Mouse (Mus musculus) lung, postnatal 4 days (tissue): ENCODE measurements around the gene Sgms1.

ENCODE experiments used
- DNase-seq, 2 experiments: peaks; one replicate each; pipeline ENCODE4 v3.0.0; 2021

Sgms1 gene

DNA sequence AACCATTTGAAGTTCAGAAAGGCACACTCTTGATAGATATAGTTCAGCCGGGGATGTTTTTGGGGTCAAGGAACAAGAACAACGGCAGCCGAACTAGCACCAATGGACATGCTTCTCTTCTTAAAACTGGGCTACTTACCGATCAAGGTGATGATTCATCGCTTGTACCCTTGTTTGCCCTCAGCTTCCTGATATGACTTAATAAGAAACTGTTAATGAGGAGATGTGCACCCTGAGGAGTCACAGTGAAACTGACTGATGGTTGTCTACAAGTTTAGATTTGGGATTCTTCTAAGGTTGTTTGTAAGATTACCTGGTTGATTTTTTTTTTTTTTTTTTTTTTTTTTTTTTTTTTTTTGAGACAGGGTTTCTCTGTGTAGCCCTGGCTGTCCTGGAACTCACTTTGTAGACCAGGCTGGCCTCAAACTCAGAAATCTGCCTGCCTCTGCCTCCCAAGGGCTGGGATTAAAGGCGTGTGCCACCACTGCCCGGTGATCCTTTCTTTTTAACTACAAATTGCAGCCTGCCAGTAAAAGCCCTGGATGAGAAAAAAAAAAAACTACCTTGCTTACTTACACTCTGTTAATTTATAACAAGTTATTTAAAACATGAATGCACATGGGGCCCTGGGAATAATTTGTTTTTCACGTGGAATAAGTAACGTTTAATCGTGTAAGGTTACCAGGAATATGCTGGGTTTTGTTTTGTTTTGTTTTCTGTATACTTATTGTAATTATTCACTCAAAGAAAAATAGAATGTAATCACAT lies 126.5 kb downstream of the Sgms1 start:
- DNase-seq = no peak

- no peak for DNase-seq
Measured at GRCm38 (mm10) chr19:32260869-32261688, 128.4 kb downstream of the Sgms1 start.

- no peak for DNase-seq
Measured at GRCm38 (mm10) chr19:32259830-32260229, 129.7 kb downstream of the Sgms1 start.

GRCm38 (mm10) chr19:32259048-32259447 lies 130.5 kb downstream of the Sgms1 start:
- no peak for DNase-seq

GRCm38 (mm10) chr19:32258146-32258545 lies 131.4 kb downstream of the Sgms1 start:
- no peak for DNase-seq

DNA sequence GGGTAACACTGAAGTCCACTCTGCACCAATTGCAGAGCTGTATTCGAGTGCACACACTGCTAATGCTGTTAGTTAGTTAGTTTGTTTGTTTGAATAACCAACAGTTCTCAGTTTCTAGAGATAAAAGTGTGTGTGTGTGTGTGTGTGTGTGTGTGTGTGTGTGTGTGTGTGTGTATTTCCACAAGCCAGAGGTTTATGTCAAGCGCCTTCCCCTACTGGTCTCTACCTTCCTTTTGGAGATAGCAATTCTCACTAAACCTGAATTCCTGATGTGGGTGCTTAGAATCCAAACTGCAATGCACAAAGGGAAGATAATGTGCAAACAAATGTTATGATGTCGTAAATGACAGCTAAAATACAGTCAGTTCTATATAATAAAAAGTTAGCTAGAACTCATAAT lies 131.9 kb downstream of the Sgms1 start:
- no peak for DNase-seq

DNA sequence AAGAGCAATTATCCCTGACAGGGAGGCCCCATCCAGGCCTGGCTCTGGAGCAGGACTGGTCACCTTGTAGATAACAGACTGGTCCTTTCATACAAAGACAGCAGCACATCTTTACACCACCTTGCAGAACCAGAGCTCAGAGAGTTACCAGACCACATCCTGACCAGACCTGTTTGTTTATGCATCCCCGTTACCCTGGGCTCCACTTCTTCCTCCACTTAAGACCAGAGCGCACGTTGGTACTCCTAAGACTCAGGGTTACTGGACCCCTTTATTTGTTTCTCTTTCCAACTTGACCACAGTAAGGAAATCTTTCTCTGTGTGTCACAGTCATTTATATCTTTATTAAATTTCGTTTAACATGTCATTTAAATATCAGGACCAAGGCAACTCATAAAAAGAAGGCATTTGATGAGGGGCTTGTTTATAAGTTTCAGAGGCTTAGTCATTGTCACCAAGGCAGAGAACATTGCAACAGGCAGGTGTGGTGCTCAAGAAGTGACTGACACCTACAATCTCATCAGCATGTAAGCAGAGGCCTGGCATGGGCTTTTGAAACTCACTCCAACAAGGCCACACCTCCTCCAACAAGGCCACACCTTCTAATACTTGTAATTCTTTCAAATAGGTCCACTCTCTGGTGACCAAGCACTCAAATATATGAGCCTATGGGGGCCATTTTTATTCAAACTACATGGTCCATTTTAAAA lies 132.7 kb downstream of the Sgms1 start:
- no peak for DNase-seq

GRCm38 (mm10) chr19:32255429-32256185 lies 133.9 kb downstream of the Sgms1 start:
- DNase-seq = no peak

DNA sequence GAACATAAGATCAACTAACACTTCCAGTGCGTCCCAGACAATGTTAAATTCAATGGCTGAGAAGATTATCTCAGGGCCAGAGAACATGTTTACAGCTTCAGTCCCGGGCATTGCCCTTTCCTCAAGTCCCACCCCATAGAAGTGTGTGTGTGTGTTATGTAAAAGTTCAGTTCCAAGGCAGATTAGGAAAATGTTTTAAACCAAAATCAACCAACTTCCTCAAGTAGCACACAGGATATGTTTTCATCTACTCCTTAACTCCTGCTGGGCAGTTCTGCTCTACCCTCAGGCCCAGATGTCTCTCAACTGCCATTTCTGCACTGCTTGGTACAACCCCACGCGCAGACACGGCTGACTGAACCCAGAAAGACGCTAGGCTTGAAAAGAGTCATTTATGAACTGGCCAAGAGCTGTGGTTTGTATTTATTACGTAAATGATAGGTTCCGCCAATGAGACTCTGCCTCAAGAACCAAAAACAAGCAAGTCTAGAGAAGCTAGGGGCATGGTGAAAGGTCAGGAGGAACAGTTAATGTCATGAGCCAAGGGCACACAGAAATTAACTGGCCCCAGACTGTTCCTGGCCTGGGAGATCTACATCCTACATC lies 134.7 kb downstream of the Sgms1 start:
- peak; percentile 44 to 48 for DNase-seq

DNA sequence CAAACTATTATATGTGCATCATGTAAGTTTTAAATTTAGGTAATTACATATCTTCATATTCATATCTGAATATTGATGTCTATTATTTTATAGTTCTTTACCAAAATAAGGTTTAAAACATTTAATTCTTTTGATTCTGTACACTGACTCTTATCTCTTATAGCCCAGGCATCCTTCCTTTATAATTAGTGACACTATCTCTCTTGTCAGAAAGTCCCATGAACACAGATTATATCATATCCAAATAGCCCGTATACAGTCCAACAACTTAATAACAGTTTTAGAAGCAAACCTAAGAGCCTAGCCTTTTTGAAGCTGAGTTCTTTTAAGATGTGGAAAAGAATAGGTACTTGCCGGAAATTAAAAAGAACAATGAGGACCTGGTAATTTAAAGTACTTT lies 135.3 kb downstream of the Sgms1 start:
- DNase-seq = no peak

GRCm38 (mm10) chr19:32252987-32253386 lies 136.5 kb downstream of the Sgms1 start:
- no peak for DNase-seq

DNA sequence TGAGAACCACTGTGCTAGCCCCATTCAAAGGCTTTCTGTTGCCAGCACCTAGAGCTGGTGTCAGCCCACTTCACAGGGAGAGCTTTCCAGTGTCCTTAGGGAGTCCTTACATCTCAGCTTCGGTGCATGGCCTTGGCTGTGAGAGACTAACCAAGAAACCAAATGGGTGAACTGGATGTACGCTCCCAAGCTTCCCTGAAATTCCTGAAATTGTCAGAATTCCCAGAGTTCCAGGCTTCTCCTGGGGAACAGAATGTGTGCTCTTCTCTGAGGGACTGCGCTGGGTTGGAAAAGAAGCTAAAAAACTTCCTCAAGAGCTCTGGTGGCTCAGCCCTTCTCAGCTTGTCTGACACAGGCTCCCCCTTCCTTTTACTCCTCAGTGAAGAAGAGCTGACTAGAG lies 137.1 kb downstream of the Sgms1 start:
- DNase-seq = no peak

- DNase-seq = no peak
Measured at GRCm38 (mm10) chr19:32249181-32250130, 140.1 kb downstream of the Sgms1 start.

- no peak for DNase-seq
Measured at GRCm38 (mm10) chr19:32244881-32245280, 144.6 kb downstream of the Sgms1 start.

GRCm38 (mm10) chr19:32243246-32243645 lies 146.3 kb downstream of the Sgms1 start:
- DNase-seq = no peak

DNA sequence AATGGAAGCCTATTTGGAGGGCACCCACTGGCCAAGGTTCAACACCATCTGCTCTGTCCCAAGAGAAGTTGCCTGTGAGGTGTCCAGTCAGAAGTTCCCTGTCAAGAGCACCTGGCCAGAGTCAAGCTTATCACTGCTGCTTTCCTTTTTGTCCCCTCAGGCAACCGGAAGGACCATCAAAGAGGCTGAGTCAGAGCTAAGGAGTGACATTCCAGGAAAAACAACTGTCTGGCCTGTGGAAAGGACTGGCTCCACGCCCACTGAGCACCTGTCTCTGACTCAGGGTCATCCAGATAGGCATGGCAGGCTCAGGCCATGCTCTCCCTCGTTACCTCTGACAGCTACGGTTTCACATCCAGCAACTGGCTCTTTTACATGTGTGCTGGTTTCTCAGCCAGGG lies 147.4 kb downstream of the Sgms1 start:
- DNase-seq = peak in 1 of 2 experiments; percentile 38

DNA sequence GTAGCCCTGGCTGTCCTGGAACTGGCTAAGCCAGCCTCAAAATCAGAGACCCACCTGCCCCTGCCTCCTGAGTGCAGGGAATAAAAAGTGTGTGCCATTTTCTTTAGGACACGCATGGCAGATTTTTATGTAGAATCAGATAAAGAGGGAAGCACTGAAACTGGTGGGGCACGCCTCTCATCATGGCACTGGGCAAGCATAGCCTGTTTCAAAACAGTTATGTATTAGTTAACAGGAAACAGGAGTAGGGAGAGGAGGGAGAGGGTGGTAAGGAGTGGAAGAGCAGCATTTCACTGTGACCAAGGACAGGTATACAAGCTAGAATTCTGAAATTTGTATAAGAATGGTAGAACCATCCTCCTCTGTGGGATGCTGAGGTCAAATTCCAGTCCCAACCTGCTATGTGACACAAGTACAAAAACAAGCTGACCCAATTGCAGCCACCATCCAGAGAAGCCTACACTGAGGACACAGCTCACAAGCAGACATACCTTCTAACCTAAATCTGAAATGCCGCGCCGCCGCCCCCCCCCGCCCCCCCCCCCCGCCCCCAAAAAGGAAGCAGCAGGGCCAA lies 149.0 kb downstream of the Sgms1 start:
- DNase-seq = no peak

GRCm38 (mm10) chr19:32239925-32240324 lies 149.6 kb downstream of the Sgms1 start:
- DNase-seq = no peak

DNA sequence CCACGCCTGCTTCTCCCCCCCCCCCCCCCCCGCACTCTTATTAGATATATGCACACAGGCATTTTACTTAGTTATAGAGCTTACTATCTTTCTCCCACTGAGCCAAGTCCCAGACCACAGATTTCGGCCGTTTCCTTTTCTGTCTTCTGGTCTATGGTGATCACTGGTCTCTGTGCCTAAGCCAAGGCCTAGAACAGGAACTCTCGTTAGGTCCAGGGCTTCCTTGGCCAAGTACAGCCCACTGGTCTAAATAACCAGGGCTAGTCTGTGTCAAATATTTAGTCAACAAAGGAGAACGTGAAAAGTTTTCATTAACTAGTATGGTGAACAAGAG lies 150.1 kb downstream of the Sgms1 start:
- no peak for DNase-seq

GRCm38 (mm10) chr19:32238722-32239458 lies 150.6 kb downstream of the Sgms1 start:
- DNase-seq = no peak
